In genomic region chr11:55039591-55039990, GRCm38 (mm10) we compare ENCODE assay signal across 8 mouse cellular contexts. TPM values are rescaled to one million over a fixed set of nuclear protein-coding genes. Genes with fewer than 3 reads are reported as not detected.
DNase-seq lines count a peak whose midpoint lies in the region; TF ChIP-seq lines count a peak whose summit lies in the region.

No protein-coding gene starts in this region.

- H3K27me3 ChIP-seq in CH12.LX (replicated peaks): no peaks in the 10 kb centered on the region

- no peak for TF ChIP-seq POLR2A in CH12.LX (IDR thresholded peaks at IDR 0.05; ENCODE audit: low read depth, low read length)
- TF ChIP-seq POLR2A in embryonic fibroblast, embryonic 13.5 days (IDR thresholded peaks at IDR 0.05; ENCODE audit: low read depth, low read length): no peak

- peaks cover 7% of the 10 kb centered on the region for H3K9me3 ChIP-seq in CH12.LX (replicated peaks; ENCODE audit: low read length)

- no peak overlapping the region for H3K27ac ChIP-seq in CH12.LX (ENCODE audit: insufficient read depth, low read depth)
- H3K27ac ChIP-seq in embryonic fibroblast, embryonic 13.5 days (ENCODE audit: insufficient read depth, low read length): no peak overlapping the region
- no peak overlapping the region for H3K27ac ChIP-seq in layer of hippocampus, adult 2 months

- DNase-seq in CH12.LX (ENCODE audit: extremely low read depth): peak; percentile 82
- peak; percentile 49 to 56 for DNase-seq in adrenal gland, postnatal 4 days (ENCODE audit: low spot score in 2 of 2)
- peak; percentile 84 to 90 for DNase-seq in heart, postnatal 10 days
- DNase-seq in layer of hippocampus, adult 2 months (ENCODE audit: low spot score in 2 of 2): peak; percentile 66 to 81
- DNase-seq in lung, postnatal 25 days (ENCODE audit: low spot score): peak; percentile 81
- DNase-seq in right cerebral cortex, adult 2 months (ENCODE audit: low spot score in 2 of 2): peak; percentile 82 to 88
- peak; percentile 60 for DNase-seq in urinary bladder, postnatal 10 days (ENCODE audit: low spot score)

- H3K36me3 ChIP-seq in CH12.LX (replicated peaks in 1 of 2; ENCODE audit: control insufficient read depth in 1 of 2, insufficient read depth in 1 of 2, low read length in 1 of 2): no peaks in the 10 kb centered on the region

- intact Hi-C loops in heart, postnatal 10 days (cut with DNase I): loop anchor here (1.0 to 2.0 kb wide), 3 partner anchors 17 to 109 kb away; no protein-coding TSS in a partner anchor

- TF ChIP-seq CTCF in CH12.LX (conservative IDR thresholded peaks at IDR 0.05 in 1 of 2, IDR thresholded peaks at IDR 0.05 in 1 of 2; ENCODE audit: low read depth in 2 of 2, low read length in 2 of 2): peak; percentile 74 to 99
- TF ChIP-seq CTCF in embryonic fibroblast, embryonic 13.5 days (IDR thresholded peaks at IDR 0.05; ENCODE audit: borderline replicate concordance, insufficient read depth, low read length): peak; percentile 90
- peak; percentile 84 for TF ChIP-seq CTCF in layer of hippocampus, adult 2 months (conservative IDR thresholded peaks at IDR 0.05)

- H3K4me2 ChIP-seq in CH12.LX (ENCODE audit: insufficient read depth, low read depth, poor library complexity, severe bottlenecking): no peak overlapping the region

- H3K4me1 ChIP-seq in CH12.LX (ENCODE audit: control insufficient read depth in 1 of 2, insufficient read depth in 2 of 2): peaks cover 8 to 27% of the 10 kb centered on the region in 2 experiments; a peak in 3 of 4 replicates
- H3K4me1 ChIP-seq in embryonic fibroblast, embryonic 13.5 days (ENCODE audit: control insufficient read depth, insufficient read depth, low read length): no peaks in the 10 kb centered on the region

- in situ Hi-C loops in CH12.LX (cut with MboI; ENCODE audit: low pct_ligation_motif_present, low pct_unique_long_range_greater_than_20kb, low sequenced_read_pairs): no loop called here

- peak; percentile 98 for TF ChIP-seq RAD21 in CH12.LX (IDR thresholded peaks at IDR 0.05; ENCODE audit: low read depth, low read length)

- no peaks in the 10 kb centered on the region for H3K79me2 ChIP-seq in CH12.LX (replicated peaks; ENCODE audit: control insufficient read depth, extremely low read depth, insufficient read depth, poor library complexity, severe bottlenecking)

- TF ChIP-seq EP300 in CH12.LX (IDR thresholded peaks at IDR 0.05; ENCODE audit: low read length): peak; percentile 39

- no peak overlapping the region for H3K9ac ChIP-seq in CH12.LX (ENCODE audit: insufficient read depth, low read depth)

- dilution Hi-C loops in CH12.LX (cut with MboI; ENCODE audit: extremely low pct_ligation_motif_present, extremely low pct_unique_long_range_greater_than_20kb, low sequenced_read_pairs): no loop called here

- H3K4me3 ChIP-seq in CH12.LX (replicated peaks in 1 of 3; ENCODE audit: low read depth in 2 of 3, low read length in 2 of 3, poor library complexity in 1 of 3): no peak overlapping the region
- no peak overlapping the region for H3K4me3 ChIP-seq in embryonic fibroblast, embryonic 13.5 days (ENCODE audit: insufficient read depth, low read length)
- H3K4me3 ChIP-seq in layer of hippocampus, adult 2 months: no peak overlapping the region

TF ChIP-seq in CH12.LX, 34 proteins besides CTCF, POLR2A, EP300 and RAD21:
- peak; percentile 79; the same call in 1 of the 2 replicates for TF ChIP-seq SIN3A (IDR thresholded peaks at IDR 0.05; ENCODE audit: low read length)
- TF ChIP-seq ELF1 (IDR thresholded peaks at IDR 0.05; ENCODE audit: low read depth, low read length): peak; percentile 65
- TF ChIP-seq ZNF384 (IDR thresholded peaks at IDR 0.05; ENCODE audit: low read depth, low read length): no peak
- TF ChIP-seq NRF1 (IDR thresholded peaks at IDR 0.05; ENCODE audit: low read depth, low read length): 0 out of 2 replicates have a peak, but pooled peaks have one; percentile 43
- no peak for TF ChIP-seq USF1 (IDR thresholded peaks at IDR 0.05; ENCODE audit: low read depth, low read length)
- TF ChIP-seq KAT2A (IDR thresholded peaks at IDR 0.05; ENCODE audit: insufficient replicate concordance, low read length): no peak
- peak; percentile 77 for TF ChIP-seq MEF2A (IDR thresholded peaks at IDR 0.05; ENCODE audit: borderline replicate concordance, low read depth, low read length)
- 0 out of 2 replicates have a peak, but pooled peaks have one; percentile 17 for TF ChIP-seq ETS1 (conservative IDR thresholded peaks at IDR 0.05; ENCODE audit: low read depth, low read length)
- TF ChIP-seq MYC (IDR thresholded peaks at IDR 0.05; ENCODE audit: low read depth, low read length): 0 out of 2 replicates have a peak, but pooled peaks have one; percentile 59
- peak; percentile 63; the same call in 1 of the 2 replicates for TF ChIP-seq MXI1 (IDR thresholded peaks at IDR 0.05; ENCODE audit: low read depth, low read length)
- peak; percentile 39; the same call in 1 of the 2 replicates for TF ChIP-seq E2F4 (IDR thresholded peaks at IDR 0.05; ENCODE audit: insufficient replicate concordance, low read depth, low read length)
- TF ChIP-seq MAX (IDR thresholded peaks at IDR 0.05; ENCODE audit: low read length): peak; percentile 67; the same call in 1 of the 2 replicates
- TF ChIP-seq ZC3H11A (IDR thresholded peaks at IDR 0.05; ENCODE audit: low read depth, low read length): peak; percentile 99
- no peak for TF ChIP-seq TBP (conservative IDR thresholded peaks at IDR 0.05; ENCODE audit: low read depth, low read length)
- TF ChIP-seq MAZ (IDR thresholded peaks at IDR 0.05; ENCODE audit: low read depth, low read length): peak; percentile 86
- peak; percentile 58; the same call in 1 of the 2 replicates for TF ChIP-seq CHD2 (IDR thresholded peaks at IDR 0.05; ENCODE audit: low read length)
- TF ChIP-seq SMC3 (IDR thresholded peaks at IDR 0.05; ENCODE audit: low read depth, low read length): peak; percentile 100
- peak; percentile 77; the same call in 1 of the 2 replicates for TF ChIP-seq IRF4 (IDR thresholded peaks at IDR 0.05; ENCODE audit: low read depth, low read length)
- TF ChIP-seq NELFE (IDR thresholded peaks at IDR 0.05; ENCODE audit: low read depth, low read length): peak; percentile 81; the same call in 1 of the 2 replicates
- peak; percentile 71; the same call in 1 of the 2 replicates for TF ChIP-seq TCF12 (IDR thresholded peaks at IDR 0.05; ENCODE audit: low read depth, low read length)

RNA-seq across cellular contexts. Expression of gene Anxa6, which starts 6.3 kb away (rescaled TPM):
- total RNA-seq in CH12.LX (2012; rRNA removed) (163 and 168 TPM in 2 replicates), CH12.LX (2014; rRNA removed) (115 and 125 TPM in 2 replicates)
- polyA plus RNA-seq in CH12.LX (2012; ENCODE audit: insufficient read length, low read depth): 162 and 163 TPM in 2 replicates
- 100 to 1,000 TPM; 169 to 172 TPM for total RNA-seq in adrenal gland, postnatal 4 days (2021)
- 288 and 364 TPM in 2 replicates for polyA plus RNA-seq in embryonic fibroblast, embryonic 13.5 days (2011; ENCODE audit: insufficient read length, low read depth, missing spikeins)
- 100 to 1,000 TPM; 319 to 333 TPM for total RNA-seq in heart, postnatal 10 days (2021)
- 100 to 1,000 TPM; 100 to 103 TPM for total RNA-seq in layer of hippocampus, adult 2 months (2021)

RNA-seq across cellular contexts. Expression of gene Ccdc69, which starts 38.3 kb away (rescaled TPM):
- 4.3 and 4.4 TPM in 2 replicates for total RNA-seq in CH12.LX (2012; rRNA removed)
- total RNA-seq in CH12.LX (2014; rRNA removed): 0.27 TPM in 1 of 2 replicates, not detected in the other
- polyA plus RNA-seq in CH12.LX (2012; ENCODE audit: insufficient read length, low read depth): 0.23 and 0.61 TPM in 2 replicates
- total RNA-seq in adrenal gland, postnatal 4 days (2021): 1 to 10 TPM; 4.9 to 5.0 TPM
- 0.43 and 0.61 TPM in 2 replicates for polyA plus RNA-seq in embryonic fibroblast, embryonic 13.5 days (2011; ENCODE audit: insufficient read length, low read depth, missing spikeins)
- 10 to 100 TPM in 1 of 2 experiments, 1 to 10 TPM in 1; 9.2 to 11.5 TPM for total RNA-seq in heart, postnatal 10 days (2021)
- total RNA-seq in layer of hippocampus, adult 2 months (2021): under 1 TPM in 1 of 2 experiments, not detected in 1; 0.42 TPM

RNA-seq across cellular contexts. Expression of gene Gm2a, which starts 58.3 kb away (rescaled TPM):
- total RNA-seq in CH12.LX (2012; rRNA removed): 24.1 and 26.5 TPM in 2 replicates
- 8.9 and 10.0 TPM in 2 replicates for total RNA-seq in CH12.LX (2014; rRNA removed)
- polyA plus RNA-seq in CH12.LX (2012; ENCODE audit: insufficient read length, low read depth): 24.1 and 25.6 TPM in 2 replicates
- 100 to 1,000 TPM; 114 to 115 TPM for total RNA-seq in adrenal gland, postnatal 4 days (2021)
- polyA plus RNA-seq in embryonic fibroblast, embryonic 13.5 days (2011; ENCODE audit: insufficient read length, low read depth, missing spikeins): 16.9 and 20.6 TPM in 2 replicates
- total RNA-seq in heart, postnatal 10 days (2021): 10 to 100 TPM; 12.7 to 13.5 TPM
- 10 to 100 TPM; 29.9 to 30.8 TPM for total RNA-seq in layer of hippocampus, adult 2 months (2021)
